Mouse (Mus musculus) myocyte (in vitro differentiated cells): ENCODE data around the gene Wnt2.

Experiments used
- CEBPB ChIP-seq: IDR thresholded peaks from 2 replicates; pipeline ENCODE4 v1.6.1; 2011; ENCODE audit warnings: mild to moderate bottlenecking, moderate library complexity; ENCODE audit not compliant: poor library complexity, insufficient read depth, severe bottlenecking
- E2F4 ChIP-seq: IDR thresholded peaks from one replicate; pipeline ENCODE4 v1.6.1; 2011; ENCODE audit warnings: mild to moderate bottlenecking, control low read depth, moderate library complexity; ENCODE audit not compliant: insufficient read depth
- MAX ChIP-seq: IDR thresholded peaks from one replicate; pipeline ENCODE4 v1.6.1; 2011; ENCODE audit warnings: low read depth, mild to moderate bottlenecking, control low read depth
- MYOD1 ChIP-seq, 3 experiments: IDR thresholded peaks; one replicate each; pipeline ENCODE4 v1.6.1; 2011; ENCODE audit warnings: control low read depth in 2 of 3, low read depth in 2 of 3, mild to moderate bottlenecking in 2 of 3, moderate library complexity in 1 of 3; ENCODE audit not compliant: insufficient read length in 2 of 3, control insufficient read depth in 1 of 3
- MYOG ChIP-seq, 3 experiments: IDR thresholded peaks; one replicate each; pipeline ENCODE4 v1.6.1; 2011; ENCODE audit warnings: control low read depth in 2 of 3, low read depth in 2 of 3, mild to moderate bottlenecking in 2 of 3; ENCODE audit not compliant: insufficient read length in 2 of 3, control insufficient read depth in 1 of 3, insufficient read depth in 1 of 3
- POLR2A ChIP-seq: IDR thresholded peaks from one replicate; pipeline ENCODE4 v1.6.1; 2011; ENCODE audit warnings: low read depth, mild to moderate bottlenecking, control low read depth, moderate library complexity; ENCODE audit not compliant: insufficient read length
- POLR2AphosphoS2 ChIP-seq: IDR thresholded peaks from one replicate; pipeline ENCODE4 v1.6.1; 2011; ENCODE audit warnings: low read depth, control low read depth; ENCODE audit not compliant: insufficient read length
- REST ChIP-seq: IDR thresholded peaks from one replicate; pipeline ENCODE4 v1.6.1; 2011; ENCODE audit warnings: mild to moderate bottlenecking, control low read depth, moderate library complexity; ENCODE audit not compliant: insufficient read depth, insufficient read length
- SRF ChIP-seq: IDR thresholded peaks from one replicate; pipeline ENCODE4 v1.6.1; 2011; ENCODE audit warnings: low read depth; ENCODE audit not compliant: control insufficient read depth, insufficient read length
- TCF12 ChIP-seq: IDR thresholded peaks from one replicate; pipeline ENCODE4 v1.6.1; 2011; ENCODE audit warnings: mild to moderate bottlenecking, control low read depth; ENCODE audit not compliant: poor library complexity, insufficient read depth, severe bottlenecking
- TCF3 ChIP-seq: IDR thresholded peaks from one replicate; pipeline ENCODE4 v1.6.1; 2011; ENCODE audit warnings: low read depth, control low read depth; ENCODE audit not compliant: insufficient read length
- USF1 ChIP-seq: IDR thresholded peaks from one replicate; pipeline ENCODE4 v1.6.1; 2011; ENCODE audit warnings: low read depth, mild to moderate bottlenecking, control low read depth, moderate library complexity

DNA sequence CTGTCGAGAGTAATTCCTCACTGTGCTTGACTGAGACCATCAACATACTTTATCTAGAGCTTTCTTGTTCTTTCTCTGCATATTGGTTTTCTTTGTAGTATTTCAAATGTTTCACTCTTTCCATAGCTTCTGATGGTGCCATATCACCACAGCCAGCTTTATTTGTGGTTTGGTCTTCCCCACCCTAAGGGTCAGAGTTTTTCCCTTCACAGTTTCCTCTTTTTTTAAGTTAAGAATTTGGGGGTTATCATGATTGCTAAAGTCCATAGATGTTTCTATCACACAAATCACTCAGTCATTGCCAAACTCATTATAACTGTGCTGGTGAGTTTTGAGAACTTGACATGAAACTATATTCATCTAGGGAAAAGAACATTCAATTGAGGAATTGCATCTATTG, 60.6 kb downstream of the Wnt2 start:
- TF ChIP-seq POLR2A: no peak
- no peak for TF ChIP-seq USF1
- TF ChIP-seq POLR2AphosphoS2: no peak
- no peak for TF ChIP-seq REST
- no peak for TF ChIP-seq E2F4
- TF ChIP-seq SRF: no peak
- no peak for TF ChIP-seq MAX
- no peak for TF ChIP-seq TCF3
- no peak for TF ChIP-seq MYOD1 (IDR thresholded peaks at IDR 0.05; ENCODE audit: control insufficient read depth in 1 of 3, insufficient read length in 2 of 3, low read depth in 2 of 3)
- TF ChIP-seq MYOG (IDR thresholded peaks at IDR 0.05; ENCODE audit: control insufficient read depth in 1 of 3, insufficient read depth in 1 of 3, insufficient read length in 2 of 3, low read depth in 2 of 3): no peak
- no peak for TF ChIP-seq TCF12
- TF ChIP-seq CEBPB: no peak
